Mouse (Mus musculus) midbrain, postnatal 0 days (tissue): Measurements from ENCODE around the gene Ddr2. TPM values are rescaled to one million over a fixed set of nuclear protein-coding genes. Genes with fewer than 3 reads are reported as not detected.

Experiments used
- ATAC-seq: fragments of 200-750 bp; cut with Nextera tagmentation; 2 replicates; pipeline ENCODE4 v1.8.0; 2017; ENCODE audit warnings: moderate number of reproducible peaks, mild to moderate bottlenecking, moderate TSS enrichment, moderate library complexity; ENCODE audit not compliant: low FRiP score
- DNase-seq: peaks from one replicate; pipeline ENCODE4 v3.0.0-alpha.2; 2015; ENCODE audit warnings: low spot score
- H3K27ac ChIP-seq: fragments of 300-500 bp; sonication (generic); 2 replicates; pipeline ENCODE4 v1.5.1; 2014; ENCODE audit warnings: low read depth, mild to moderate bottlenecking, low read length, mixed read lengths
- H3K27me3 ChIP-seq: fragments of 300-500 bp; sonication (generic); 2 replicates; pipeline ENCODE4 v1.6.1; 2014; ENCODE audit warnings: low read length, control low read depth, mixed read lengths; ENCODE audit not compliant: insufficient read depth
- H3K36me3 ChIP-seq: fragments of 300-500 bp; sonication (generic); 2 replicates; pipeline ENCODE4 v1.6.1; 2014; ENCODE audit warnings: low read length, control low read depth, mixed read lengths; ENCODE audit not compliant: insufficient read depth
- H3K4me1 ChIP-seq: fragments of 300-500 bp; sonication (generic); 2 replicates; pipeline ENCODE4 v1.6.1; 2014; ENCODE audit warnings: mild to moderate bottlenecking, control low read depth, antibody characterized with exemption, low read length, mixed read lengths; ENCODE audit not compliant: insufficient read depth
- H3K4me2 ChIP-seq: fragments of 300-500 bp; sonication (generic); 2 replicates; pipeline ENCODE4 v1.6.1; 2014; ENCODE audit warnings: low read depth, mild to moderate bottlenecking, low read length, mixed read lengths; ENCODE audit not compliant: poor library complexity, severe bottlenecking
- H3K4me3 ChIP-seq: fragments of 300-500 bp; sonication (generic); 2 replicates; pipeline ENCODE4 v1.5.1; 2014; ENCODE audit warnings: low read depth, mild to moderate bottlenecking, low read length, moderate library complexity
- H3K9ac ChIP-seq: fragments of 300-500 bp; sonication (generic); replicated peaks from 2 replicates; pipeline ENCODE4 v1.6.1; 2014; ENCODE audit warnings: mild to moderate bottlenecking, low read length, moderate library complexity, mixed read lengths; ENCODE audit not compliant: poor library complexity, severe bottlenecking
- H3K9me3 ChIP-seq: fragments of 300-500 bp; sonication (generic); 2 replicates; pipeline ENCODE4 v1.6.1; 2016; ENCODE audit warnings: low read length, control low read depth
- CTCF ChIP-seq: IDR thresholded peaks from 2 replicates; pipeline ENCODE4 v1.5.1; 2016; ENCODE audit warnings: antibody characterized with exemption, mild to moderate bottlenecking
- WGBS: fragments of 180-500 bp; shearing (Covaris S2); extraction: QIAGEN DNeasy Blood & Tissue Kit; methylation state at CpG from one replicate; pipeline ENCODE4 v1.1.7; 2014; 5-methylcytosine and 5-hydroxymethylcytosine counted together
- polyA plus RNA-seq: library from polyadenylated mRNA; unstranded; fragments of >200 nt; fragmentation: Nextera tagmentation; extraction: Ambion mirVana; gene quantifications from 2 replicates; pipeline ENCODE4 v1.2.1, GENCODE M21; 2015
- total RNA-seq: library from RNA; depleted of rRNA; stranded (reverse); fragments of >200 nt; gene quantifications from 2 replicates; pipeline ENCODE4 v1.2.3, GENCODE M21; 2014

Gene Ddr2
- total and polyA plus RNA-seq, 2 experiments from 2014 or later = 8.0 to 8.2 TPM

DNA sequence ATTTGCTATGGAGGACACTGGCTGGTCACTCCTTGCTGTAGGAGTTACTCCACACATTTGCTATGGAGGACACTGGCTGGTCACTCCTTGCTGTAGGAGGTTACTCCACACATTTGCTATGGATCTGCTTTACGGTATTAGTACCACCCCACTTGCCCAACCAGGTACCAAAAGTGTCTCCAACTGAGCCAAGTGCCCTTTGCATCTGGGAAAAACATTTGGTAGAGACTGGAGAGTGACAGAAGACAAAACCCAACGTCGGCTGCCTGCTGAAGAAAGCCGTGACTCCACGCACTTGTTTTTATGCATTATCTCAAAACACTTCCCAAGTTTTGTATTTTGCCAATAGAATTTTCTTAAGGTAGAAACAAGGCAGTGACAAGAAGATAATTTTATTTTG is 31.1 kb upstream of the Ddr2 start:
- Histone ChIP-seq H3K27ac (no peak overlapping the region), H3K9ac (no peak overlapping the region), H3K4me2 (no peak overlapping the region), H3K4me3 (no peak overlapping the region), H3K36me3 (0 out of 2 replicates have a peak, but pooled peaks cover 7% of the 10 kb centered on the region), H3K27me3 (no peaks in the 10 kb centered on the region), H3K4me1 (no peaks in the 10 kb centered on the region), H3K9me3 (no peaks in the 10 kb centered on the region)
- DNase-seq (no peak), ATAC-seq (no peak)
- WGBS = 98% methylated on average over 5 of the region's 5 CpGs
- TF ChIP-seq CTCF = no peak

DNA sequence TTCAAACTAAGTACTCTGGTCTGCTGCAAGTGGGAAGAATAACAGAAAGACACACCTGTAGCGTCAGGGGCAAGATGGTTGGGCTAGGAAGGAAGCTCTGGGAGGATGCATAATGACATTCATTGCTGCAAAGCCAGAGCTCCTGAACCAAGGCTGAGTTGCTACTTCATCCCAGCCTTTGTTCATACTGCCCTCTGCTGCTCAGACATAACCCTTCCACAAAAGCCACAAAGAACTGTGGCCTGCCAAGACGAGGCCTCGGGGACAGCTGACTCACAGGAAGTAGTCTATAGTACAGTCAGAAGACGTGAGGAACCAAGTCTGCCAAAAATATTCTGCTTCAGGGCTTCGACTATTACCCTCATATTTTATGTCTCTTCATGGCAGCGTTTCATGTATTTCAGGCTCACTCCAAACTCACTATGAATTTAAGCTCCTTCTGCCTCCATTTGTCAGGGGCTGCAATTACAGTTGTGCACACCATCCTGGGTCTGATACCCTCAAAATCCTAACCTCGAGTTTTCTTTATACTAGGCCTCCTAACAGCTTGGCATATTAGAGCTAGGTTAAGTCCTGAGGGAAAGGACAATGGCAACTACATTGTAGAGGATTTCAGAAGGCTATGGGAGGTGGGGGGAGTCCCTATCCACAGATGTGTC is 25.9 kb upstream of the Ddr2 start:
- Histone ChIP-seq H3K9me3 (no peaks in the 10 kb centered on the region), H3K4me1 (no peaks in the 10 kb centered on the region), H3K36me3 (no peaks in the 10 kb centered on the region), H3K9ac (no peak overlapping the region), H3K27ac (no peak overlapping the region), H3K27me3 (no peaks in the 10 kb centered on the region), H3K4me3 (no peak overlapping the region), H3K4me2 (no peak overlapping the region)
- 29% methylated on average over 7 of the region's 7 CpGs for WGBS
- TF ChIP-seq CTCF = peak; percentile 82
- ATAC-seq = peak; percentile 78
- peak; percentile 86 for DNase-seq

DNA sequence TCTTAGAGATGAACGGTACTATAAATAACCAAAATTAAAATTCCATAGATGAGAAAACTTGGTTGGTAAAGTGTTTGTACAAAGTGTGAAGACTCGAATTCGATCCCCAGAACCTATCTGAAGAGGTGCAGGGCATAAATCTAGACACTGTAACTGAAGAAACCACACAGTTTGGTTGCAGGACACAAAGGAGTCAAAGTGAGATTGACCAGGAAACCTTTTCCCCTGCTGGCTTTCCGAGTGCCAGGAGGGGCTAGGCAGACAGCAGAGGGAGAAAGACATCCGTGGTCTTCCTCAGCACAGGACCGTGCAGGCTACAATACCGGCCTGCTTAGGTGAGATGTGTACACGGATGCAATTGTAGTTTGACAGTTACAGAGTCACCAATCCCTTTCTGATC is 23.7 kb upstream of the Ddr2 start:
- Histone ChIP-seq H3K4me1 (no peaks in the 10 kb centered on the region), H3K27ac (no peak overlapping the region), H3K36me3 (no peaks in the 10 kb centered on the region), H3K9me3 (no peaks in the 10 kb centered on the region), H3K27me3 (no peaks in the 10 kb centered on the region), H3K9ac (no peak overlapping the region), H3K4me2 (no peak overlapping the region), H3K4me3 (no peak overlapping the region)
- 87% methylated on average over 8 of the region's 8 CpGs for WGBS
- ATAC-seq (no peak), DNase-seq (no peak)
- TF ChIP-seq CTCF = no peak

DNA sequence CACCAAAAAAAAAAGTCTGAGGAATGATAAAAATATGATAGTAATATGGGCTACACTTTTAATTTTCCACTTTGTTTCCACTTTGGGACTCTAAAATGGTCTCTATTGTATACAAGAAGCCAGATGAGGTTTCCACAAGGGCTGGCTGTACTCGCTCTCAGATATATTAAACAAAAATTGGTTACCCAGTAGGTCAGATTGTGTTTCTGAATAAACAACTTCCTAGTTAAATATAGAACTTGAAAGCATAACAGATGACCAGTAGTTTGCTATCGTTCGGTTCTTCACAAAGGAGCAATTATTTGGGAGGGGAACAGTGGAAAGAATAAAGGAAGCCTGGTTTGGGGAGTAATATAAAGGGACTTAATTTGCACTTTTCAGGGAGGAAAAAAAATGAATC is 20.4 kb upstream of the Ddr2 start:
- H3K4me2 ChIP-seq = no peak overlapping the region
- TF ChIP-seq CTCF = no peak
- WGBS = 81% methylated on average over 3 of the region's 3 CpGs
- no peaks in the 10 kb centered on the region for H3K4me1 ChIP-seq
- ATAC-seq = no peak
- H3K36me3 ChIP-seq = no peaks in the 10 kb centered on the region
- no peaks in the 10 kb centered on the region for H3K9me3 ChIP-seq
- H3K27me3 ChIP-seq = no peaks in the 10 kb centered on the region
- no peak overlapping the region for H3K27ac ChIP-seq
- no peak overlapping the region for H3K9ac ChIP-seq
- H3K4me3 ChIP-seq = no peak overlapping the region
- DNase-seq = no peak

DNA sequence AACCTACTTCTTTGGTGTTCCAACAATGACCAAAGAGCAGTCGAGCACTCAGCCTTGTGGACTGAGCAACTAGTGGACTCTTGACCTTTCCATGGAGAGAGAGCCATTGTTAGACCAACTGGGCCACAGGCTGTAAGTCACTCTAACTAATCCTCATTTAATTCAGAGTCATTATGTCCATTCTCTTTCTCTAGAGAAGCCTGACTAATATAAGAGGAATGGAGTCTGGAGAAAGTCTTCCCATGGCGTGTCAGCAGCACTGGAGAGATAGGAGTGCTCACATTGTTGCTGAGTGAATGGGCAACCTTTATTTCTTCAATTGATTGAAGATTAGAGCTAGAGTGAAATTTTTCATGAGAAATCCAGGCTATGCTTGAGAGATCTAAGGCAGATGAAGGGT is 14.1 kb upstream of the Ddr2 start:
- no peak for TF ChIP-seq CTCF
- Histone ChIP-seq H3K9me3 (no peaks in the 10 kb centered on the region), H3K27me3 (no peaks in the 10 kb centered on the region), H3K27ac (no peak overlapping the region), H3K4me3 (no peak overlapping the region), H3K4me2 (no peak overlapping the region), H3K4me1 (no peaks in the 10 kb centered on the region), H3K36me3 (no peaks in the 10 kb centered on the region), H3K9ac (no peak overlapping the region)
- ATAC-seq = no peak
- WGBS = 45% methylated on average over 2 of the region's 2 CpGs
- no peak for DNase-seq

DNA sequence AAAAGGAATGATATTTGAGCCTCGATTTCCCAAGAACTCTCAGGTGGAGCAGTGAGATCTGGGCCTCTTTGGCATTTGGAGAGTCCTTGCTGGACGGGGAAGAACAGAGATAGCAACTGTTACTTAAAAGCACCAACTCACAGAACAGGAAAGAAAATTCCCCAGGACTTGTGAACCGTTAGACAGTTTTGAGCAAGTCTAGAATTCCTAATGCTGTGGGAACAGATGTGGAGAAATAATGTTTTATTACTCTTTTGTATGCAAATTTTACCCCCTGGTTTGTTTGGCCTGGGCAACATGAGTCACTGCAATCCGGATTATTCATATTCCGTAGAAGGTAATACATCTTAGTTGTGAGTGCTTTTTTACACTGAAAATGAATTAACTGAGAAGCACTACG is 3.1 kb upstream of the Ddr2 start:
- Histone ChIP-seq H3K4me3 (no peak overlapping the region), H3K9me3 (no peaks in the 10 kb centered on the region), H3K4me1 (no peaks in the 10 kb centered on the region), H3K36me3 (no peaks in the 10 kb centered on the region), H3K9ac (no peak overlapping the region), H3K27me3 (no peaks in the 10 kb centered on the region), H3K4me2 (no peak overlapping the region), H3K27ac (no peak overlapping the region)
- DNase-seq (no peak), ATAC-seq (no peak)
- WGBS = 76% methylated on average over 6 of the region's 6 CpGs
- no peak for TF ChIP-seq CTCF
